Mouse (Mus musculus) liver, embryonic 14.5 days (tissue): Measurements from ENCODE around the gene Dennd6b. TPM values are rescaled to one million over a fixed set of nuclear protein-coding genes. Genes with fewer than 3 reads are reported as not detected.

ENCODE experiments used
- ATAC-seq: fragments of 200-750 bp; cut with Nextera tagmentation; 2 replicates; pipeline ENCODE4 v1.8.0; 2017; ENCODE audit warnings: moderate number of reproducible peaks, mild to moderate bottlenecking, moderate library complexity; ENCODE audit not compliant: insufficient read depth
- DNase-seq, 3 experiments: peaks; one replicate each; pipeline ENCODE4 v3.0.0-alpha.2; 2012 to 2013; ENCODE audit warnings: low read depth in 3 of 3, low spot score in 3 of 3
- H3K27ac ChIP-seq: fragments of 300-500 bp; sonication (generic); 2 replicates; pipeline ENCODE4 v1.5.1; 2014; ENCODE audit warnings: moderate library complexity, mild to moderate bottlenecking, control low read depth, inconsistent platforms
- H3K27me3 ChIP-seq: fragments of 300-500 bp; sonication (generic); 2 replicates; pipeline ENCODE4 v1.6.1; 2014; ENCODE audit warnings: mild to moderate bottlenecking, low read length, moderate library complexity; ENCODE audit not compliant: control insufficient read depth, insufficient read depth
- H3K36me3 ChIP-seq: fragments of 300-500 bp; sonication (generic); replicated peaks from 2 replicates; pipeline ENCODE4 v1.6.1; 2014; ENCODE audit warnings: low read depth; ENCODE audit not compliant: control insufficient read depth, insufficient read depth
- H3K4me1 ChIP-seq, 2 experiments: fragments of 200-500 bp in 1 of 2; fragments of 300-500 bp in 1 of 2; sonication (generic) in 1 of 2; replicated peaks; 2 replicates each; pipeline ENCODE4 v1.6.1; 2012 to 2014; ENCODE audit warnings: antibody characterized with exemption in 1 of 2, inconsistent platforms in 1 of 2, low read length in 1 of 2; ENCODE audit not compliant: control insufficient read depth in 2 of 2, insufficient read depth in 2 of 2
- H3K4me2 ChIP-seq: fragments of 300-500 bp; sonication (generic); 2 replicates; pipeline ENCODE4 v1.6.1; 2014; ENCODE audit warnings: low read depth, mild to moderate bottlenecking, control low read depth, moderate library complexity
- H3K4me3 ChIP-seq, 2 experiments: fragments of 200-500 bp in 1 of 2; fragments of 300-500 bp in 1 of 2; sonication (generic) in 1 of 2; 2 replicates each; pipeline ENCODE4 v1.5.1; 2012 to 2014; ENCODE audit warnings: low read depth in 2 of 2, low read length in 2 of 2, mild to moderate bottlenecking in 2 of 2, control low read depth in 1 of 2, inconsistent platforms in 1 of 2, moderate library complexity in 1 of 2; ENCODE audit not compliant: insufficient read depth in 1 of 2
- H3K9ac ChIP-seq: fragments of 300-500 bp; sonication (generic); replicated peaks from 2 replicates; pipeline ENCODE4 v1.6.1; 2014; ENCODE audit warnings: mild to moderate bottlenecking, control low read depth, moderate library complexity
- H3K9me3 ChIP-seq: fragments of 300-500 bp; sonication (generic); 2 replicates; pipeline ENCODE4 v1.6.1; 2016; ENCODE audit warnings: low read length, mixed read lengths; ENCODE audit not compliant: control insufficient read depth
- CTCF ChIP-seq: IDR thresholded peaks from 2 replicates; pipeline ENCODE4 v1.5.1; 2016; ENCODE audit warnings: antibody characterized with exemption, low read depth, control low read depth
- EP300 ChIP-seq: IDR thresholded peaks from 2 replicates; pipeline ENCODE4 v1.6.1; 2016; ENCODE audit warnings: antibody characterized with exemption, low read depth
- WGBS: fragments of 180-500 bp; shearing (Covaris S2); extraction: QIAGEN DNeasy Blood & Tissue Kit; methylation state at CpG from one replicate; pipeline ENCODE4 v1.1.7; 2014; ENCODE audit not compliant: insufficient replicate concordance; 5-methylcytosine and 5-hydroxymethylcytosine counted together
- polyA plus RNA-seq, 2 experiments: library from polyadenylated mRNA; depleted of rRNA in 1 of 2; stranded (reverse) in 1 of 2; unstranded in 1 of 2; fragments of >200 nt; fragmentation: Nextera tagmentation in 1 of 2; extraction: Ambion mirVana in 1 of 2; gene quantifications; 2 replicates each; pipeline versions ENCODE4 v1.2.1 to v1.2.3; 2012 to 2014

Dennd6b gene
- polyA plus RNA-seq, 2 experiments, result 1.6 to 4.5 TPM

DNA sequence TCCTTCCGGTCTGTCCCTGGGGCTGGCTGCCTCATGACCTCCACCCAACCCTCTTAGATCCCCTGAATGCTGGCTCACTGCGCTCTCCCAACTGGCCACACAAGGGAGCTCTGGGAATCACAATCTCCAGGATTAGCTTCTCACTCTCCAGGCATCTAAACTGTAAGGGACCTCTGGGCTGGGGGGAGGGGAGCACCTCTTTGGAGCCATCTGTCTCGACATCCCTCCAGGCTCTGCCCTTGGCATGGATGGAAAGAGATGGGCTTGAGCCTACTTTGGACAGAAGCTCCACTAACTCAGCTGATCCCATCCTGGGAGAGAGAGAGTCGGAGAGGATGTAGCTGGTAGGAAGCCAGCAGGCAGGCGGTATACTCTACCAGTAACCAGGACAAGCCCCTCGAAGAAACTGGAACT, 14.0 kb downstream of the Dennd6b start:
- no peak overlapping the region for H3K27ac ChIP-seq
- H3K4me2 ChIP-seq, result no peak overlapping the region
- DNase-seq (no peak), ATAC-seq (no peak)
- H3K9me3 ChIP-seq, result no peaks in the 10 kb centered on the region
- 20% methylated on average over 6 of the region's 6 CpGs for WGBS
- H3K4me3 ChIP-seq, result no peak overlapping the region
- H3K36me3 ChIP-seq, result no peaks in the 10 kb centered on the region
- TF ChIP-seq EP300 (no peak), CTCF (0 out of 2 replicates have a peak, but pooled peaks have one; percentile 3)
- peaks cover 21% of the 10 kb centered on the region for H3K27me3 ChIP-seq
- no peak overlapping the region for H3K9ac ChIP-seq
- H3K4me1 ChIP-seq, result peaks cover 7 to 21% of the 10 kb centered on the region in 2 experiments

DNA sequence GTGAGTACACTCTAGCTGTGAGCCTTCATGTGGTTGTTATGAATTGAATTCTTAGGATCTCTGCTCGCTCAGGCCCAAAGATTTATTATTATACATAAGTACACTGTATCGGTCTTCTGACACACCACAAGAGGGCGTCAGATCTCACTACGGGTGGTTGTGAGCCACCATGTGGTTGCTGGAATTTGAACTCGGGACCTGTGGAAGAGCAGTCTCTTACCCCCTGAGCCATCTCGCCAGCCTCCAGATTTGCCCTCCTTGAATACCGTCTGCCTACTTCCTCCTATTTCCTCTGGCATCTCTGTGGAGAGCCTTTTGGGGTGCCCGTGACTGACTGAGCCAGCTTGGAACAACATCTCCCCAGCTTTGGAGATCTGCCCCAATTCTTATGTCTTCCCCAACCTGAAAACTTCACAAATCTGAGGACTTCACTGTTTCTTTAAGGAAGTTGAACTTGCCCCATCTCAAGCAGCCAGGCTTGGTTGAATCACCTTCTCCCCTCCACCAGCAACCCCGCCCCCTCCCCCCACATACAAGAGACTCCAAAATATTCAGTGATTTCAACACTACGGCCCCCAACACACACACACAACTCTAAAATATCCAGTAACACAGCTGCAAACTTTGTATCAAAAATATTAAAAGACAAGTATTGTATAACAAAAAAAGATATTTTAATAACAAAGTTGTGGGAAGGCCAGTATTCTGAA, 14.6 kb downstream of the Dennd6b start:
- WGBS, result 36% methylated on average over 10 of the region's 10 CpGs
- Histone ChIP-seq H3K9me3 (no peaks in the 10 kb centered on the region), H3K36me3 (no peaks in the 10 kb centered on the region), H3K4me2 (peak overlapping the region; percentile 5; the same call in 1 of the 2 replicates), H3K4me1 (peaks cover 7 to 27% of the 10 kb centered on the region in 2 experiments), H3K4me3 (no peak overlapping the region), H3K27ac (no peak overlapping the region), H3K27me3 (peaks cover 21% of the 10 kb centered on the region), H3K9ac (no peak overlapping the region)
- ATAC-seq (no peak), DNase-seq (no peak)
- TF ChIP-seq EP300, result no peak
- TF ChIP-seq CTCF, result peak; percentile 28; the same call in 1 of the 2 replicates

DNA sequence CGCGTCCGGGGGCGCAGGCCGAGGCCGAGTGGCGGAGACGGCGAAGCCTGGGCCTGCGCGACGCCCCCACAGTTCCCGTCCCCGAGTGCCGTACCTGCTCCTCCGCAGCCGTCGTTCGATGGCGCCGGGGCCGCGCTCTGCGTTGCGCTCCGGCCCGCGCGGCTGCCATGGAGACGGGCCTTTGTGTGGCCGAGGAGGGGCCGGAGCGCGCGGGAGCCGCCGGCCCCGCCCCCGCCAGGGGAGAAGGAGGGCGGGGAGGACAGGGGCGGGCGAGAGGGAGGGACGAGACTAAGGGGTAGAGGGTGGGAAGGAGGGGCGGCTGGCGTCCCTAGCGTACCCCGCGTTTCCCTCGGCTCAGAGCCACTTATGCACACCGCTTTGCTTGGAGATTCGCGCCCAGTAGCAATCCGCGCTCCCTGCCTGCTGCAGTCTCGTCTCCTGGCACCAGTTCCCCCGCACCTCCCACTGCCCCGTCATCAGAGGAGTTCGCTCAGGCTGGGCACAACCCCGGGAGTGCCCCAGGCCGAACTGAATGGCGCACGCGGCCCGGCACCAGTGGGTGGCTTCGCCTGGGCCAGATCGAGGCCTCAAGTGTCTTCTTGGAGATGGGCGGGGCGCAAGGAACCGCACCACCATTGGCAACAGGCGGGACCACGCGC, 15.6 kb downstream of the Dennd6b start, which contains the start of gene Plxnb2:
Gene Plxnb2 (minus strand): TSS at position 218 of the 659 bp plus-strand sequence.
- H3K4me1 ChIP-seq, result peaks cover 7 to 32% of the 10 kb centered on the region in 2 experiments
- WGBS, result under 1% methylated on average over 68 of the region's 72 CpGs

DNA sequence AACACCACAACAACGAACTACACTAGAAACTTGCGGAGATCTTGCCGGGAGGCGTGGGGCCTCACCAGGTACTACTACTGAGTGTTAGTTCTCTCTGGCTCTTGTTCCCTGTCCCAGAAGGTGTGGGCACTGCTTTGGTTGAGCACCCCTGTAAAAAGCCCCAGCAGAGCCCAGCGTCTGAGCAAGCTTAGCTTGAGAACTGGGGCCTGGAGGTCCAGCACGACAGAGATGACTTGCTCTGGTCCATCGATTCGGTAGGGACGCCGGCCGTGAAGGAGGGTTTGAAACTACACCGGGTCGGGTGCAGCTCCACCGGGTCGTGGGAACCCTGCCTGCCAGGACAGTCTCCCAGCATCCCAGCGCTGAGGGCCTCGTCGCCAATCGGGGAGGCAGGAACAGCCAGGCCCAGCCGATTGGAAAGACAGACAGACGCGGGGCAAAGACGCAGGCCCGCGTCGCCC, 16.2 kb downstream of the Dennd6b start:
- H3K9ac ChIP-seq, result no peak overlapping the region
- 5% methylated on average over 26 of the region's 26 CpGs for WGBS
- peaks cover 21% of the 10 kb centered on the region for H3K27me3 ChIP-seq
- H3K4me2 ChIP-seq, result peak overlapping the region; percentile 44
- no peak overlapping the region for H3K27ac ChIP-seq
- H3K4me1 ChIP-seq, result peaks cover 7 to 34% of the 10 kb centered on the region in 2 experiments
- TF ChIP-seq CTCF (no peak), EP300 (no peak)
- no peaks in the 10 kb centered on the region for H3K36me3 ChIP-seq
- no peak for DNase-seq
- H3K4me3 ChIP-seq, result peak overlapping the region; percentile 51 to 55
- ATAC-seq, result no peak
- no peaks in the 10 kb centered on the region for H3K9me3 ChIP-seq

More for the DNA sequence above, 15.6 kb downstream of the Dennd6b start, which contains the start of gene Plxnb2:
- Histone ChIP-seq H3K4me3 (peak within 1 kb of the TSS; percentile 51 to 55), H3K9me3 (no peaks in the 10 kb centered on the region), H3K9ac (no peak within 1 kb of the TSS; the same call in 1 of the 2 replicates), H3K36me3 (no peaks in the 10 kb centered on the region), H3K27ac (no peak within 1 kb of the TSS), H3K27me3 (peaks cover 21% of the 10 kb centered on the region), H3K4me2 (peak within 1 kb of the TSS; percentile 44)
- peak; percentile 59; the same call in 1 of the 2 replicates for ATAC-seq
- DNase-seq, result no peak
- no peak for TF ChIP-seq CTCF
- no peak for TF ChIP-seq EP300

DNA sequence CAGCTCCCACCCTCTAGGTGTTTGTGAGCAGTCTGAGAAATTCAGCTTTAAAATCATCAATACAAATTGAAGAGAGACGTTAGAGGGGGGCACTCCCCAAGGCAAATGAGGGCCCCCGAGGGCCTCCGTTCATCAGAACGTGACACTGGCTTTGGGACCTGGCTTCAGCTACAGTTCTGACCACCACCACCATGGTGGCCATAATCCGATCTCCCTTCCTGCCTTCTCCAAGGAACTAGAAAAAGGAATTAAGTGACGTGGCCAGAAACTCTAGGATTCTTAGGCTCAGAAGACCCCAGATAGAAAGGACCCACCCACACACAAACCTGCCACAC, 16.7 kb downstream of the Dennd6b start:
- peak overlapping the region; percentile 51 to 55 for H3K4me3 ChIP-seq
- TF ChIP-seq EP300, result no peak
- no peak for TF ChIP-seq CTCF
- no peaks in the 10 kb centered on the region for H3K9me3 ChIP-seq
- peaks cover 21% of the 10 kb centered on the region for H3K27me3 ChIP-seq
- DNase-seq (no peak), ATAC-seq (no peak)
- H3K27ac ChIP-seq, result no peak overlapping the region
- H3K9ac ChIP-seq, result no peak overlapping the region; the same call in 1 of the 2 replicates
- 23% methylated on average over 6 of the region's 6 CpGs for WGBS
- peak overlapping the region; percentile 44 for H3K4me2 ChIP-seq
- H3K36me3 ChIP-seq, result no peaks in the 10 kb centered on the region
- peaks cover 7 to 36% of the 10 kb centered on the region in 2 experiments for H3K4me1 ChIP-seq
